20 mouse cellular contexts compared by ENCODE assay signal in the genomic region with DNA sequence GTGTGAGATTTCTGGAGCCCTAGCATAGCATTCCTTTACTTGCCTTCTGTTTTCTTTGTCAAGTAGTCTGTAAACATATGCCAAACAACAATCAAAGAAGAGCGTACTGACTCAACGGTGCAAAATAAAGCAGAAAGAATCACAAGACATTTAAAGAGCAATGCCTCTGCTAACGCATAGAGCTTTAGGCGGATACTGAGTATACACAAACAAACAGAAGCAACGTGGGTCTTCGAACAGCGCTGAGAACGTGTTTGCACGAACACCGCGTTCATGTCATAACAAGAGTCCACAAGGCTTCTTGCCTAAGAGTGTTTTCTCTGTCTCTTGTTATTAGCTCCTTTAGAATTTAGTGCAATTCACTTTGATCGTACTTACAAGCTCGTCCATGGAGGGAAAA. TPM values are rescaled to one million over a fixed set of nuclear protein-coding genes. Genes with fewer than 3 reads are reported as not detected.
"Had no signal": no experiment of that assay in that cellular context is flagged by ENCODE, and none has a peak within 500 bp of the region (broad histone marks: within the 10 kb centered on the region; RNA-seq: fewer than 3 reads in every experiment).

No protein-coding gene starts in this region.

- H3K4me1 ChIP-seq: limb, embryonic 15.5 days; liver, embryonic 12.5 days; neural tube, embryonic 13.5 days had no signal

- H3K4me2 ChIP-seq: limb, embryonic 15.5 days; liver, embryonic 12.5 days; midbrain, embryonic 11.5 days; neural tube, embryonic 13.5 days had no signal

- H3K36me3 ChIP-seq: limb, embryonic 15.5 days; liver, embryonic 12.5 days; neural tube, embryonic 13.5 days had no signal

- H3K4me3 ChIP-seq: left cerebral cortex, adult 2 months; limb, embryonic 15.5 days; liver, embryonic 12.5 days; neural tube, embryonic 13.5 days had no signal

- H3K27me3 ChIP-seq: limb, embryonic 15.5 days; liver, embryonic 12.5 days; neural tube, embryonic 13.5 days had no signal

- H3K9ac ChIP-seq: limb, embryonic 15.5 days; liver, embryonic 12.5 days; neural tube, embryonic 13.5 days had no signal

- DNase-seq: kidney, adult 8-10 months; kidney, postnatal 25 days; lung, postnatal 36 days; retina, postnatal 1 day; right cerebral cortex, postnatal 4 days; spleen, adult 18-20 months; thymus, postnatal 36 days had no signal

- H3K9me3 ChIP-seq: limb, embryonic 15.5 days had no signal

- ATAC-seq: intestine, embryonic 16.5 days; liver, embryonic 12.5 days; midbrain, embryonic 16.5 days had no signal

- H3K27ac ChIP-seq: left cerebral cortex, adult 2 months; limb, embryonic 15.5 days; liver, embryonic 12.5 days; neural tube, embryonic 13.5 days had no signal

RNA-seq across cellular contexts. Expression of a gene that starts 19.5 kb away (rescaled TPM):
- total RNA-seq: left cerebral cortex, adult 2 months; megakaryocyte, adult 5-6 weeks had no signal
- polyA plus RNA-seq: intestine, embryonic 16.5 days; kidney, embryonic 16.5 days; limb, embryonic 11.5 days; limb, embryonic 15.5 days; liver, embryonic 12.5 days; liver, embryonic 16.5 days; midbrain, embryonic 11.5 days; neural tube, embryonic 13.5 days; stomach, embryonic 14.5 days; thymus, postnatal 0 days had no signal

RNA-seq across cellular contexts. Expression of a gene that starts 22.0 kb away (rescaled TPM):
- total RNA-seq: megakaryocyte, adult 5-6 weeks had no signal
- polyA plus RNA-seq: liver, embryonic 12.5 days had no signal
